In the genomic region with DNA sequence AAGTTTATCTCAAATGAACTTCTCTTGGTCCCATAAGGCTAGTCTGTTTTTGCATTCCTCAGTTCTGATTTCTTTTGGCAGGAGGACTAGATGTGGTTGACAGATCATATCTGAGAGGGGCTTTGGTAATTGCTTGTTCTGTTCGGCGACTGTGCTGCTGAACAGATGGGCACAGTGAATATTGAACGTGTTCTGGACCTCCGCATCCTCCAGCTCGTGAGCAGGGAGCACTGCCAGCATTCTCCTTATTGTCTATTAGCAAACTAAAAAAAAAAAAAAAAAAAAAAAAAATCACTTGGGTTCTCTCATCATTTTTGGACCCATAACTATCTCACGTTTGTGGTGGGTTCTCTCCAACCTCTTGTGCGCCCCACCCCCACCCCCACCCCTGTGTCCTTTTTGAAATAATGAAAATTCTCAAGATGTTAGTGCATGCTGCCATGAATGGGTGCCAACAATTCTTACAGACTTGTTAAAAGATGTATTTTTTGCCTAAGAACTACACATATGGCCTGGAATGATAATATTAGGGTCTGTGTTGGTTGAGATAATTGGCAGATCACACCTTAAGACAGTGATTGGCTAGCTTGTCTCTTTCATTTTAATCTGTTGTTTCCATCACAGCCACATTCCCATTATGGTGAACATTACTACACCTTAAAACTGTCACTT, we compare ENCODE assay signal across 8 mouse cellular contexts.
DNase-seq lines count a peak whose midpoint lies in the region.
"Had no signal": no experiment of that assay in that cellular context is flagged by ENCODE, and none has a peak within 500 bp of the region (broad histone marks: within the 10 kb centered on the region; RNA-seq: fewer than 3 reads in every experiment).

No protein-coding gene starts in this region.

- peak; percentile 27 to 37 for DNase-seq in left cerebral cortex, postnatal 25 days (ENCODE audit: low spot score in 2 of 2)
- DNase-seq in left cerebral cortex, adult 8-10 months (ENCODE audit: low spot score in 2 of 2) = no peak
- peak; percentile 55 for DNase-seq in cerebellum, adult 9-10 months
- DNase-seq in layer of hippocampus, adult 11-12 months (ENCODE audit: low spot score) = peak; percentile 59
- DNase-seq in right cerebral cortex, postnatal 25 days = peak; percentile 24
- no peak for DNase-seq in gastrocnemius, postnatal 4 days (ENCODE audit: low spot score in 2 of 2)
- DNase-seq in thymus, postnatal 14 days = no peak
- DNase-seq: lung, adult 18-20 months had no signal

- intact Hi-C loops in left cerebral cortex, postnatal 25 days (cut with DNase I) = no loop called here

Comparison
In these comparisons a context has a peak if more than half of its experiments do, and no peak if none do; other contexts are left out.
1. DNase-seq: peak in left cerebral cortex, postnatal 25 days (2 of 2), cerebellum, adult 9-10 months (single experiment), layer of hippocampus, adult 11-12 months (single experiment) and right cerebral cortex, postnatal 25 days (single experiment); none in left cerebral cortex, adult 8-10 months (0 of 2), gastrocnemius, postnatal 4 days (0 of 2) and thymus, postnatal 14 days (single experiment).